Mouse (Mus musculus) bone marrow macrophage, adult 2 months (primary cell): ENCODE data around the gene Rasal1.

ENCODE experiments used
- CTCF ChIP-seq: IDR thresholded peaks from 2 replicates; pipeline ENCODE4 v1.5.1; 2012; ENCODE audit warnings: low read depth, mild to moderate bottlenecking, low read length, moderate library complexity
- POLR2A ChIP-seq: IDR thresholded peaks from 2 replicates; pipeline ENCODE4 v1.6.1; 2012; ENCODE audit warnings: mild to moderate bottlenecking, low read depth, low read length, borderline replicate concordance

DNA sequence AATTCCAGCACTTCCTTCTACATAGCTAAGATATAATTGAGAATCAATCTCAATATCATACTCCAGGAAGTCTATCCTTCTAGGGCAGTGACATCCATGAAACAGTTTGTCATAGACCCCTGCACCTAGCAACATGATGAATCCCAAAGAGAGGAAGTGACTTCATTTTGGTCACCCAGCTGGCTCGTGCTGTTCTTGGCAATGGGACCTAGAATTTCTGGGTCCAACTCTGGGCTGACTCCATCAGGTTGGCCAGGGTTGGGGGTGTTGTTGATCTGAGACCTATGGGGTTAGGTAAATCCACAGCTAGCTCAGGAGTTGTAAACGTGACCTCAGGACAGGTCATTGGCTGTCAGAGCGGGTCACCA, 38.9 kb downstream of the Rasal1 start:
- TF ChIP-seq CTCF (no peak), POLR2A (no peak)
